Mouse (Mus musculus) CH12.LX (cell line): ENCODE results near the gene Ndufs1. TPM values are rescaled to one million over a fixed set of nuclear protein-coding genes. Genes with fewer than 3 reads are reported as not detected.
"Not testable (repeated sequence)": the region's sequence is repeated elsewhere in the genome, so short reads cannot be mapped to it uniquely, and the experiment has no call there.

ENCODE experiments used
- DNase-seq: peaks from one replicate; pipeline ENCODE4 v3.0.0-alpha.2; 2013; ENCODE audit errors: extremely low read depth
- H3K27ac ChIP-seq: 2 replicates; pipeline ENCODE4 v1.5.1; 2012; ENCODE audit warnings: low read depth, mild to moderate bottlenecking, control low read depth, moderate library complexity; ENCODE audit not compliant: insufficient read depth
- H3K27me3 ChIP-seq: replicated peaks from 2 replicates; pipeline ENCODE3; 2012; ENCODE audit warnings: inconsistent platforms
- H3K36me3 ChIP-seq, 2 experiments: replicated peaks in 1 of 2; 2 replicates each; pipeline versions ENCODE3 to v1.6.1; 2012; ENCODE audit warnings: inconsistent platforms in 1 of 2, low read length in 1 of 2, mild to moderate bottlenecking in 1 of 2, mixed read lengths in 1 of 2, moderate library complexity in 1 of 2; ENCODE audit not compliant: control insufficient read depth in 1 of 2, insufficient read depth in 1 of 2
- H3K4me1 ChIP-seq, 2 experiments: 2 replicates each; pipeline ENCODE4 v1.6.1; 2012; ENCODE audit warnings: inconsistent platforms in 1 of 2, moderate library complexity in 1 of 2; ENCODE audit not compliant: insufficient read depth in 2 of 2, control insufficient read depth in 1 of 2
- H3K4me2 ChIP-seq: 2 replicates; pipeline ENCODE4 v1.6.1; 2012; ENCODE audit warnings: low read depth, mild to moderate bottlenecking, control low read depth; ENCODE audit not compliant: poor library complexity, insufficient read depth, severe bottlenecking
- H3K4me3 ChIP-seq, 3 experiments: fragments of 150-350 bp in 1 of 3; sonication (generic) in 1 of 3; replicated peaks in 1 of 3; 2 replicates each; pipeline versions ENCODE3 to v1.5.1; 2011 to 2012; ENCODE audit warnings: low read depth in 2 of 3, low read length in 2 of 3, mild to moderate bottlenecking in 2 of 3, moderate library complexity in 2 of 3, control low read depth in 1 of 3, improper control_type of control experiment in 1 of 3, inconsistent platforms in 1 of 3, mixed read lengths in 1 of 3; ENCODE audit not compliant: poor library complexity in 1 of 3
- H3K79me2 ChIP-seq: replicated peaks from 2 replicates; pipeline ENCODE4 v1.6.1; 2012; ENCODE audit warnings: mild to moderate bottlenecking, moderate library complexity; ENCODE audit not compliant: control insufficient read depth, poor library complexity, insufficient read depth, severe bottlenecking; ENCODE audit errors: extremely low read depth
- H3K9ac ChIP-seq: 2 replicates; pipeline ENCODE4 v1.6.1; 2012; ENCODE audit warnings: low read depth, mild to moderate bottlenecking, control low read depth, moderate library complexity; ENCODE audit not compliant: insufficient read depth
- H3K9me3 ChIP-seq: replicated peaks from 2 replicates; pipeline ENCODE3; 2012; ENCODE audit warnings: low read length, inconsistent platforms, mixed read lengths
- CHD2 ChIP-seq: IDR thresholded peaks from 2 replicates; pipeline ENCODE4 v1.6.1; 2011; ENCODE audit warnings: low read length, improper control_type of control experiment
- JUND ChIP-seq: conservative IDR thresholded peaks from 2 replicates; pipeline ENCODE4 v1.6.1; 2011; ENCODE audit warnings: low read depth, low read length, improper control_type of control experiment
- MAFK ChIP-seq: IDR thresholded peaks from 2 replicates; pipeline ENCODE4 v1.6.1; 2011; ENCODE audit warnings: low read length, improper control_type of control experiment; ENCODE audit not compliant: insufficient replicate concordance
- MAX ChIP-seq: IDR thresholded peaks from 2 replicates; pipeline ENCODE4 v1.6.1; 2011; ENCODE audit warnings: low read length, improper control_type of control experiment
- MAZ ChIP-seq: IDR thresholded peaks from 2 replicates; pipeline ENCODE4 v1.6.1; 2012; ENCODE audit warnings: low read depth, mild to moderate bottlenecking, inconsistent platforms, low read length, improper control_type of control experiment, moderate library complexity
- MXI1 ChIP-seq: IDR thresholded peaks from 2 replicates; pipeline ENCODE4 v1.6.1; 2011; ENCODE audit warnings: mild to moderate bottlenecking, low read depth, low read length, improper control_type of control experiment
- NELFE ChIP-seq: IDR thresholded peaks from 2 replicates; pipeline ENCODE4 v1.6.1; 2011; ENCODE audit warnings: low read depth, low read length, improper control_type of control experiment
- NRF1 ChIP-seq: IDR thresholded peaks from 2 replicates; pipeline ENCODE4 v1.6.1; 2014; ENCODE audit warnings: low read depth, mild to moderate bottlenecking, inconsistent platforms, low read length, improper control_type of control experiment, moderate library complexity
- POLR2A ChIP-seq: IDR thresholded peaks from 2 replicates; pipeline ENCODE4 v1.6.1; 2011; ENCODE audit warnings: low read depth, mild to moderate bottlenecking, improper control_type of control experiment, low read length
- POLR2AphosphoS2 ChIP-seq: IDR thresholded peaks from 2 replicates; pipeline ENCODE4 v1.6.1; 2011; ENCODE audit warnings: low read depth, low read length, improper control_type of control experiment
- RAD21 ChIP-seq: IDR thresholded peaks from 2 replicates; pipeline ENCODE4 v1.6.1; 2011; ENCODE audit warnings: low read depth, mild to moderate bottlenecking, low read length, improper control_type of control experiment, moderate library complexity
- SMC3 ChIP-seq: IDR thresholded peaks from 2 replicates; pipeline ENCODE4 v1.6.1; 2011; ENCODE audit warnings: low read depth, low read length, improper control_type of control experiment
- TBP ChIP-seq: conservative IDR thresholded peaks from 2 replicates; pipeline ENCODE4 v1.6.1; 2011; ENCODE audit warnings: low read depth, low read length, improper control_type of control experiment
- dilution Hi-C: fragments of 300-500 bp; cut with MboI; formaldehyde crosslinking; loops from 2 replicates; pipeline ENCODE4 v1.14.3; 2020; ENCODE audit warnings: low sequenced_read_pairs; ENCODE audit not compliant: extremely low pct_unique_long_range_greater_than_20kb, extremely low pct_ligation_motif_present
- in situ Hi-C: fragments of 300-500 bp; cut with MboI; formaldehyde crosslinking; loops from 3 replicates; pipeline ENCODE4 v1.14.3; 2019; ENCODE audit warnings: low sequenced_read_pairs, low pct_ligation_motif_present, low pct_unique_long_range_greater_than_20kb, mixed read lengths
- polyA plus RNA-seq: library from polyadenylated mRNA; unstranded; fragments of >175 nt; gene quantifications from 2 replicates; pipeline ENCODE4 v1.2.1, GENCODE M21; 2012; ENCODE audit warnings: low read depth; ENCODE audit not compliant: insufficient read length
- total RNA-seq, 2 experiments: library from RNA; depleted of rRNA; stranded (reverse); fragments of 300-350 nt in 1 of 2; fragments of >200 nt in 1 of 2; gene quantifications; 2 replicates each; pipeline ENCODE4 v1.2.3; 2012 to 2014

Ndufs1 gene
- total and polyA plus RNA-seq, 3 experiments: 56.9 to 139 (median 104) TPM

DNA sequence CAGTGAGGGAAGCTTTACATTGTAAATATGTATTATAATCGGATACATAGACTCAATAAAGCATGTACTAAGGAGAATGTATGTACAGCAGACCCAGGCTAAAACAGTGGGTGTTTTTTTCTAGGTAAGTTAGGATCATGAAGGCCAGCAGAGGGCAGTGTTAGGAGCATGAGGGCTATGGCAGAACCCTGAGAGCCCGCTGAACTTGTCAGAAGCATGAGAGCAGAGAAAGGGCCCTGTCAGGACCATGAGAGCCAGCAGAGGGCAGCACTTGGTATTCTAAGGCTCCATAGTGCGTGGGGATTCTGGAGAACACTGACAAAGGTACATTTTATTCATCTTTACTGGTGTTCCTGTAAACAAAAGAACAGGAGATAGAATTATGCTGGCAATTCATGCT is 4.4 kb upstream of the Ndufs1 start (continued):
- TF ChIP-seq POLR2AphosphoS2 (peak; percentile 90; the same call in 1 of the 2 replicates), MAFK (no peak), NELFE (no peak), POLR2A (peak; percentile 62; the same call in 1 of the 2 replicates), CHD2 (no peak), MAX (0 out of 2 replicates have a peak, but pooled peaks have one; percentile 34), TBP (no peak), SMC3 (peak; percentile 51), NRF1 (no peak), MXI1 (no peak; the same call in 1 of the 2 replicates), JUND (no peak), MAZ (no peak), RAD21 (peak; percentile 31)

DNA sequence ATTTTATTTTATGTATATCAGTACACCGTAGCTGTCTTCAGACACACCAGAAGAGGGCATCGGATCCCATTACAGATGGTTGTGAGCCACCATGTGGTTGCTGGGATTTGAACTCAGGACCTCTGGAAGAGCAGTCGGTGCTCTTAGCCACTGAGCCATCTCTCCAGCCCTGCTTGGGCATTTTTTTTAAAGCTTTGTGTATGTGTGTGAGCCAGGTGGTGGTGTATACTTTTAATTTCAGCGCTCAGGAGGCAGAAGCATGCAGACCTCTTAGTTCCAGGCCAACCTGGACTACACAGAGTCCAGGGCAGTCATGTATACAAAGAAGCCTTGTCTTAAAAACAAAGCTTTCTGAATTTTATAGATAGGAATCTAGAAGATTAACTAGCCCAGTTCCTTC is 3.9 kb upstream of the Ndufs1 start:
- H3K9ac ChIP-seq, in situ Hi-C loops, H3K9me3 ChIP-seq, H3K27me3 ChIP-seq, dilution Hi-C loops, H3K4me3 ChIP-seq, DNase-seq, H3K4me2 ChIP-seq, H3K27ac ChIP-seq: not testable (repeated sequence)
- peaks cover 27% of the 10 kb centered on the region for H3K79me2 ChIP-seq
- peaks cover 29 to 50% of the 10 kb centered on the region in 2 experiments for H3K36me3 ChIP-seq
- peak; percentile 76 for TF ChIP-seq TBP
- H3K4me1 ChIP-seq: peaks cover 0 to 27% of the 10 kb centered on the region in 2 experiments; a peak in 2 of 4 replicates

DNA sequence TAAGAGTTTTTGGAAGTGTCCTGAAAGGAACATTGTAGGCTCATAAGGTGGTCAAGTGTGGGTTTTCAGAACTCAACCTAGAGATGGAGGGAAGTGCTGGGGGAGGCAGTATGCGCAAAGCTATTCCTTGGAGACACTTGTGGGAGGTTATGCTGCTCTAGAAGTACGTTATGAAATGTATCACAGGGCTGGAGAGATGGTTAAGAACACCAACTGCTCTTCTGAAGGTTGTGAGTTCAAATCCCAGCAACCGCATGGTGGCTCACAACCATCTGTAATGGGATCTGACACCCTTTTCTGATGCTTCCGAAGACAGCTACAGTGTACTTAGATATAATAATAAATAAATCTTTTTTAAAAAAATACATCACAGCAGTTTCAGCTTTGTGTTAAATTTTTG is 3.5 kb upstream of the Ndufs1 start:
- in situ Hi-C loops: no loop called here
- H3K27ac ChIP-seq: no peak overlapping the region
- H3K4me2 ChIP-seq: no peak overlapping the region
- TF ChIP-seq NRF1 (no peak), POLR2A (peak; percentile 38; the same call in 1 of the 2 replicates)
- peaks cover 0 to 31% of the 10 kb centered on the region in 2 experiments; a peak in 2 of 4 replicates for H3K4me1 ChIP-seq
- H3K36me3 ChIP-seq: peaks cover 29 to 50% of the 10 kb centered on the region in 2 experiments
- DNase-seq: no peak
- no peaks in the 10 kb centered on the region for H3K27me3 ChIP-seq
- dilution Hi-C loops: no loop called here
- no peak overlapping the region for H3K9ac ChIP-seq
- peaks cover 31% of the 10 kb centered on the region for H3K79me2 ChIP-seq
- H3K9me3 ChIP-seq: no peaks in the 10 kb centered on the region
- no peak overlapping the region for H3K4me3 ChIP-seq
